Mouse (Mus musculus): ENCODE results near the gene Rhbdf2.

GRCm38 (mm10) chr11:116654255-116654821 lies 27.5 kb upstream of the Rhbdf2 start, which contains the start of gene Cygb:
- no peak for TF ChIP-seq CTCF (IDR thresholded peaks at IDR 0.05; ENCODE audit: low read depth)
- no peak for TF ChIP-seq EP300 (IDR thresholded peaks at IDR 0.05; ENCODE audit: low read depth)
